Mouse (Mus musculus): ENCODE data around the gene Capn1. TPM values are rescaled to one million over a fixed set of nuclear protein-coding genes. Genes with fewer than 3 reads are reported as not detected.

Gene Capn1
- polyA plus RNA-seq, 1 experiment, result 2.5 TPM

GRCm38 (mm10) chr19:6023059-6023458 is 7.4 kb upstream of the Capn1 start:
- TF ChIP-seq CTCF (IDR thresholded peaks at IDR 0.05; ENCODE audit: control insufficient read depth, insufficient read depth, insufficient replicate concordance, low read depth, low read length) (no peak), POLR2A (IDR thresholded peaks at IDR 0.05; ENCODE audit: control insufficient read depth, low read depth, low read length) (no peak)
- Histone ChIP-seq H3K36me3 (ENCODE audit: control insufficient read depth, insufficient read depth, low read length) (no peaks in the 10 kb centered on the region), H3K4me1 (ENCODE audit: control insufficient read depth, insufficient read depth, low read length) (no peaks in the 10 kb centered on the region; the same call in 1 of the 2 replicates), H3K27me3 (ENCODE audit: control insufficient read depth, insufficient read depth, low read length) (no peaks in the 10 kb centered on the region), H3K27ac (ENCODE audit: control insufficient read depth, insufficient read depth, low read depth, low read length) (no peak overlapping the region), H3K4me3 (ENCODE audit: control insufficient read depth, low read depth, low read length) (no peak overlapping the region)

GRCm38 (mm10) chr19:6020276-6020675 is 4.6 kb upstream of the Capn1 start:
- Histone ChIP-seq H3K4me1 (ENCODE audit: control insufficient read depth, insufficient read depth, low read length) (peaks cover 4% of the 10 kb centered on the region; the same call in 1 of the 2 replicates), H3K36me3 (ENCODE audit: control insufficient read depth, insufficient read depth, low read length) (no peaks in the 10 kb centered on the region), H3K27ac (ENCODE audit: control insufficient read depth, insufficient read depth, low read depth, low read length) (no peak overlapping the region), H3K4me3 (ENCODE audit: control insufficient read depth, low read depth, low read length) (no peak overlapping the region), H3K27me3 (ENCODE audit: control insufficient read depth, insufficient read depth, low read length) (no peaks in the 10 kb centered on the region)
- no peak for TF ChIP-seq CTCF (IDR thresholded peaks at IDR 0.05; ENCODE audit: control insufficient read depth, insufficient read depth, insufficient replicate concordance, low read depth, low read length)

- Histone ChIP-seq H3K27ac (ENCODE audit: control insufficient read depth, insufficient read depth, low read depth, low read length) (no peak overlapping the region), H3K36me3 (ENCODE audit: control insufficient read depth, insufficient read depth, low read length) (no peaks in the 10 kb centered on the region), H3K4me1 (ENCODE audit: control insufficient read depth, insufficient read depth, low read length) (peaks cover 4% of the 10 kb centered on the region; the same call in 1 of the 2 replicates), H3K4me3 (ENCODE audit: control insufficient read depth, low read depth, low read length) (no peak overlapping the region), H3K27me3 (ENCODE audit: control insufficient read depth, insufficient read depth, low read length) (no peaks in the 10 kb centered on the region)
- TF ChIP-seq CTCF (IDR thresholded peaks at IDR 0.05; ENCODE audit: control insufficient read depth, insufficient read depth, insufficient replicate concordance, low read depth, low read length), result peak; percentile 85; the same call in 1 of the 2 replicates
- TF ChIP-seq POLR2A (IDR thresholded peaks at IDR 0.05; ENCODE audit: control insufficient read depth, low read depth, low read length), result no peak
Observed at GRCm38 (mm10) chr19:6018142-6019089, 2.7 kb upstream of the Capn1 start.

- Histone ChIP-seq H3K4me1 (ENCODE audit: control insufficient read depth, insufficient read depth, low read length) (peaks cover 4% of the 10 kb centered on the region; the same call in 1 of the 2 replicates), H3K27ac (ENCODE audit: control insufficient read depth, insufficient read depth, low read depth, low read length) (no peak overlapping the region), H3K4me3 (ENCODE audit: control insufficient read depth, low read depth, low read length) (no peak overlapping the region), H3K36me3 (ENCODE audit: control insufficient read depth, insufficient read depth, low read length) (no peaks in the 10 kb centered on the region), H3K27me3 (ENCODE audit: control insufficient read depth, insufficient read depth, low read length) (no peaks in the 10 kb centered on the region)
- TF ChIP-seq CTCF (IDR thresholded peaks at IDR 0.05; ENCODE audit: control insufficient read depth, insufficient read depth, insufficient replicate concordance, low read depth, low read length), result no peak
- no peak for TF ChIP-seq POLR2A (IDR thresholded peaks at IDR 0.05; ENCODE audit: control insufficient read depth, low read depth, low read length)
Observed at GRCm38 (mm10) chr19:6016532-6016931, 835 bp upstream of the Capn1 start.

GRCm38 (mm10) chr19:6014991-6015510 is 646 bp downstream of the Capn1 start:
- peaks cover 4% of the 10 kb centered on the region; the same call in 1 of the 2 replicates for H3K4me1 ChIP-seq (ENCODE audit: control insufficient read depth, insufficient read depth, low read length)
- H3K4me3 ChIP-seq (ENCODE audit: control insufficient read depth, low read depth, low read length), result peak overlapping the region; percentile 65
- no peaks in the 10 kb centered on the region for H3K27me3 ChIP-seq (ENCODE audit: control insufficient read depth, insufficient read depth, low read length)
- TF ChIP-seq POLR2A (IDR thresholded peaks at IDR 0.05; ENCODE audit: control insufficient read depth, low read depth, low read length), result no peak
- TF ChIP-seq CTCF (IDR thresholded peaks at IDR 0.05; ENCODE audit: control insufficient read depth, insufficient read depth, insufficient replicate concordance, low read depth, low read length), result no peak
- no peak overlapping the region for H3K27ac ChIP-seq (ENCODE audit: control insufficient read depth, insufficient read depth, low read depth, low read length)
- H3K36me3 ChIP-seq (ENCODE audit: control insufficient read depth, insufficient read depth, low read length), result no peaks in the 10 kb centered on the region

- Histone ChIP-seq H3K36me3 (ENCODE audit: control insufficient read depth, insufficient read depth, low read length) (no peaks in the 10 kb centered on the region), H3K27ac (ENCODE audit: control insufficient read depth, insufficient read depth, low read depth, low read length) (no peak overlapping the region), H3K4me3 (ENCODE audit: control insufficient read depth, low read depth, low read length) (no peak overlapping the region), H3K27me3 (ENCODE audit: control insufficient read depth, insufficient read depth, low read length) (no peaks in the 10 kb centered on the region), H3K4me1 (ENCODE audit: control insufficient read depth, insufficient read depth, low read length) (peaks cover 4% of the 10 kb centered on the region; the same call in 1 of the 2 replicates)
- no peak for TF ChIP-seq POLR2A (IDR thresholded peaks at IDR 0.05; ENCODE audit: control insufficient read depth, low read depth, low read length)
- TF ChIP-seq CTCF (IDR thresholded peaks at IDR 0.05; ENCODE audit: control insufficient read depth, insufficient read depth, insufficient replicate concordance, low read depth, low read length), result no peak
Observed at GRCm38 (mm10) chr19:6013691-6014090, 2.0 kb downstream of the Capn1 start.

- TF ChIP-seq CTCF (IDR thresholded peaks at IDR 0.05; ENCODE audit: control insufficient read depth, insufficient read depth, insufficient replicate concordance, low read depth, low read length), result no peak
- no peak for TF ChIP-seq POLR2A (IDR thresholded peaks at IDR 0.05; ENCODE audit: control insufficient read depth, low read depth, low read length)
- H3K36me3 ChIP-seq (ENCODE audit: control insufficient read depth, insufficient read depth, low read length), result no peaks in the 10 kb centered on the region
- no peaks in the 10 kb centered on the region for H3K27me3 ChIP-seq (ENCODE audit: control insufficient read depth, insufficient read depth, low read length)
- H3K4me3 ChIP-seq (ENCODE audit: control insufficient read depth, low read depth, low read length), result no peak overlapping the region
- no peak overlapping the region for H3K27ac ChIP-seq (ENCODE audit: control insufficient read depth, insufficient read depth, low read depth, low read length)
- H3K4me1 ChIP-seq (ENCODE audit: control insufficient read depth, insufficient read depth, low read length), result no peaks in the 10 kb centered on the region; the same call in 1 of the 2 replicates
Observed at GRCm38 (mm10) chr19:6009137-6009536, 6.6 kb downstream of the Capn1 start.

Measured in testis, adult 2 months (tissue).